Mouse (Mus musculus) hindbrain, embryonic 12.5 days (tissue): Measurements from ENCODE around the gene Rheb. TPM values are rescaled to one million over a fixed set of nuclear protein-coding genes. Genes with fewer than 3 reads are reported as not detected.
"Not testable (repeated sequence)": the region's sequence is repeated elsewhere in the genome, so short reads cannot be mapped to it uniquely, and the experiment has no call there.

Experiments
- ATAC-seq: fragments of 200-750 bp; cut with Nextera tagmentation; 2 replicates; pipeline ENCODE4 v1.8.0; 2017; ENCODE audit warnings: moderate TSS enrichment; ENCODE audit not compliant: low FRiP score
- H3K27ac ChIP-seq: fragments of 300-500 bp; sonication (generic); 2 replicates; pipeline ENCODE4 v1.5.1; 2016; ENCODE audit warnings: mild to moderate bottlenecking
- H3K27me3 ChIP-seq: fragments of 300-500 bp; sonication (generic); 2 replicates; pipeline ENCODE4 v1.6.1; 2016; ENCODE audit warnings: mild to moderate bottlenecking
- H3K36me3 ChIP-seq: fragments of 300-500 bp; sonication (generic); 2 replicates; pipeline ENCODE4 v1.6.1; 2016; ENCODE audit warnings: mild to moderate bottlenecking
- H3K4me1 ChIP-seq: fragments of 300-500 bp; sonication (generic); 2 replicates; pipeline ENCODE4 v1.6.1; 2016
- H3K4me2 ChIP-seq: fragments of 300-500 bp; sonication (generic); replicated peaks from 2 replicates; pipeline ENCODE4 v1.6.1; 2016; ENCODE audit warnings: mild to moderate bottlenecking
- H3K4me3 ChIP-seq: fragments of 300-500 bp; sonication (generic); 2 replicates; pipeline ENCODE4 v1.5.1; 2016; ENCODE audit warnings: mild to moderate bottlenecking
- H3K9ac ChIP-seq: fragments of 300-500 bp; sonication (generic); 2 replicates; pipeline ENCODE4 v1.6.1; 2016; ENCODE audit warnings: mild to moderate bottlenecking, moderate library complexity
- H3K9me3 ChIP-seq: fragments of 300-500 bp; sonication (generic); replicated peaks from 2 replicates; pipeline ENCODE4 v1.6.1; 2016; ENCODE audit warnings: mild to moderate bottlenecking
- WGBS: fragments of 180-500 bp; shearing (Covaris S2); methylation state at CpG from one replicate; pipeline ENCODE4 v1.1.7; 2016; 5-methylcytosine and 5-hydroxymethylcytosine counted together
- polyA plus RNA-seq: library from polyadenylated mRNA; unstranded; fragments of >200 nt; fragmentation: Nextera tagmentation; extraction: Ambion mirVana; gene quantifications from 2 replicates; pipeline ENCODE4 v1.2.1, GENCODE M21; 2016

Gene Rheb
- polyA plus RNA-seq, 1 experiment from 2014 or later = 187 TPM

- H3K9me3 ChIP-seq = no peaks in the 10 kb centered on the region; the same call in 1 of the 2 replicates
- H3K4me1 ChIP-seq = peaks cover 9% of the 10 kb centered on the region; the same call in 1 of the 2 replicates
- peaks cover 13% of the 10 kb centered on the region for H3K27me3 ChIP-seq
- H3K9ac ChIP-seq = peak overlapping the region; percentile 27; the same call in 1 of the 2 replicates
- 0 out of 2 replicates have a peak overlapping the region, but pooled peaks have one; percentile 3 for H3K4me3 ChIP-seq
- H3K27ac ChIP-seq = no peak overlapping the region
- peak overlapping the region; percentile 45 for H3K4me2 ChIP-seq
- WGBS = 12% methylated on average over 17 of the region's 17 CpGs
- no peak for ATAC-seq
- H3K36me3 ChIP-seq = no peaks in the 10 kb centered on the region
These were observed 64.2 kb downstream of the Rheb start for GRCm38 (mm10) chr5:24778082-24778842.

- 69% methylated on average over 4 of the region's 4 CpGs for WGBS
- Histone ChIP-seq H3K4me1 (peaks cover 9% of the 10 kb centered on the region; the same call in 1 of the 2 replicates), H3K9ac (no peak overlapping the region), H3K4me2 (no peak overlapping the region), H3K27ac (no peak overlapping the region), H3K9me3 (no peaks in the 10 kb centered on the region; the same call in 1 of the 2 replicates), H3K27me3 (peaks cover 13% of the 10 kb centered on the region), H3K4me3 (no peak overlapping the region), H3K36me3 (no peaks in the 10 kb centered on the region)
- no peak for ATAC-seq
These were observed 65.7 kb downstream of the Rheb start for GRCm38 (mm10) chr5:24776681-24777080.

- ATAC-seq, H3K4me3 ChIP-seq: not testable (repeated sequence)
- whole genome bisulfite sequencing = 91% methylated on average over 16 of the region's 16 CpGs
These were observed 67.9 kb downstream of the Rheb start for GRCm38 (mm10) chr5:24774549-24774948.

GRCm38 (mm10) chr5:24757816-24758215, 84.6 kb downstream of the Rheb start, which contains the start of gene Crygn:
Gene Crygn (minus strand): TSS chr5:24758008.
- Histone ChIP-seq H3K27me3 (peaks cover 9% of the 10 kb centered on the region), H3K4me2 (no peak within 1 kb of the TSS), H3K4me1 (peaks cover 3% of the 10 kb centered on the region; the same call in 1 of the 2 replicates), H3K4me3 (no peak within 1 kb of the TSS), H3K9ac (no peak within 1 kb of the TSS), H3K36me3 (no peaks in the 10 kb centered on the region), H3K9me3 (no peaks in the 10 kb centered on the region), H3K27ac (no peak within 1 kb of the TSS)
- 30% methylated on average over 18 of the region's 18 CpGs for WGBS
- no peak for ATAC-seq

More at GRCm38 (mm10) chr5:24774549-24774948, 67.9 kb downstream of the Rheb start:
- H3K27me3 ChIP-seq = peaks cover 13% of the 10 kb centered on the region
- H3K4me1 ChIP-seq, H3K27ac ChIP-seq, H3K36me3 ChIP-seq, H3K9ac ChIP-seq, H3K4me2 ChIP-seq, H3K9me3 ChIP-seq: not testable (repeated sequence)

- WGBS = 63% methylated on average over 3 of the region's 3 CpGs
- ATAC-seq = no peak
These were observed 85.5 kb downstream of the Rheb start for GRCm38 (mm10) chr5:24756931-24757330.

More at GRCm38 (mm10) chr5:24756931-24757330, 85.5 kb downstream of the Rheb start:
- Histone ChIP-seq H3K4me2 (no peak overlapping the region), H3K4me3 (no peak overlapping the region), H3K27ac (no peak overlapping the region), H3K9me3 (no peaks in the 10 kb centered on the region), H3K4me1 (peaks cover 8% of the 10 kb centered on the region), H3K36me3 (no peaks in the 10 kb centered on the region), H3K27me3 (peaks cover 9% of the 10 kb centered on the region), H3K9ac (no peak overlapping the region)

Other genes with a start within 250 kb of the Rheb start
- 78.4 and 83.2 TPM in 2 replicates for gene Smarcd3, start 218.2 kb downstream of the Rheb start, polyA plus RNA-seq
- gene Nub1, start 157.1 kb downstream of the Rheb start, polyA plus RNA-seq = 40.3 and 42.3 TPM in 2 replicates
- gene Wdr86, start 111.9 kb downstream of the Rheb start, polyA plus RNA-seq = 17.7 and 21.0 TPM in 2 replicates
- gene Crygn, start 84.6 kb downstream of the Rheb start, polyA plus RNA-seq = 4.7 TPM in 1 of 2 replicates, not detected in the other